Mouse (Mus musculus) ES-Bruce4 (cell line): ENCODE data around the gene 2310034G01Rik.

Source experiments
- CTCF ChIP-seq: IDR thresholded peaks from one replicate; pipeline ENCODE4 v1.8.1; 2011; ENCODE audit warnings: low read depth, low read length
- POLR2A ChIP-seq: IDR thresholded peaks from one replicate; pipeline ENCODE4 v1.8.1; 2011; ENCODE audit warnings: low read length; ENCODE audit not compliant: insufficient read depth

GRCm38 (mm10) chr19:46330696-46331095 is 19.4 kb downstream of the 2310034G01Rik start:
- no peak for TF ChIP-seq CTCF
- no peak for TF ChIP-seq POLR2A
